Mouse (Mus musculus): ENCODE data around the gene B4galt4. TPM values are rescaled to one million over a fixed set of nuclear protein-coding genes. Genes with fewer than 3 reads are reported as not detected.
"Not testable (repeated sequence)": the region's sequence is repeated elsewhere in the genome, so short reads cannot be mapped to it uniquely, and the experiment has no call there.

The B4galt4 gene
- polyA plus RNA-seq, 1 experiment from 2014 or later: 30.6 TPM

DNA sequence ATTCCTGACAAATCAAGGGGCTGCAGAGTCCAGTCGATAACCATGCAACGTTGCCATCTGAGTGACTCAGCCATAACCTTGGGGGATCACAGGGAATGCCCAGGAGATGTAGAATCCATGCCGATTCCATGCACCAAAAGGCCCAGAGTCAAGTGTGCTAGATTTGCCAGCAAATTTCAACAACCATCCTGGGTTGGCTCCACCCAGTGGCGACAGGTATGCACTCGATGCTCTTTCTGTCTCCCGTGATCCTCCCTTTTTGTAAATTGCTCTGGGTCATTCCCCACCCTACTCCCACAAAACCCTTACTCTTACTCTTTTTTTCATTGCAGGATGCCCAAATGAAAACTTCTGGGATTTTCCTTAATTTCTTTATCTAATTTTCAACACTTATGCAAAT, 34.3 kb downstream of the B4galt4 start:
- no peak overlapping the region for H3K9ac ChIP-seq
- H3K27ac ChIP-seq: no peak overlapping the region
- no peak for ATAC-seq (replicated peaks; ENCODE audit: low FRiP score)
- no peak overlapping the region for H3K4me3 ChIP-seq (replicated peaks)
- H3K36me3 ChIP-seq: no peaks in the 10 kb centered on the region
- peaks cover 21% of the 10 kb centered on the region for H3K4me1 ChIP-seq
- H3K27me3 ChIP-seq: peaks cover 8% of the 10 kb centered on the region
- WGBS: 62% methylated on average over 6 of the region's 6 CpGs
- H3K9me3 ChIP-seq (replicated peaks): no peaks in the 10 kb centered on the region
- H3K4me2 ChIP-seq: no peak overlapping the region

DNA sequence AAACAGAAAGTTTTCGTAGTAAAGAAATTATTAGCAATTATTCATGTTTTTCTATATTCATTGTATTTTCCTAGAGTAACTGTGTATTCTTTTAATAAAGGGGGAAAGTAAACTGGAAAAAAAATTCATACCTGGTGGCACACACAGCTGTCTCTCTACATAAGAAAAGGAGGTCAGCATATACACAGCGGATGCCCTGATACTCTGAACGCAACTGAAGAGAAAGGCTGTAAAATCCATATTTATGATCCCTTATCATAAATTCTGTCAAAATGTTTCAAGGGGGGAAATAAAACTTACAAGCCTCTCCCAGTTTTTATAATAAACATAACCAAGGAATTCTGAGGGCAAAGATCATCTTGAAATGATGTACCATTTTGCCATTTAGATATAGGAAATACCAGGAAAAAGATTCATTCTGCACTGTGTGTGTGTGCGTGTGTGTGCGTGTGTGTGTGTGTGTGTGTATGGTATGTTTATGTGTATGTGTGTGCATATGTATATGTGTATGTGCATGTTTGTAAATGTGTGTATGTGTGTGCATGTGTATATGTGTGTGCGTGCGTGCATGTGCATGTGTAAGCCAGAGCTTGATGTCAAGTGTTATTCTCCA, 39.0 kb downstream of the B4galt4 start:
- H3K4me1 ChIP-seq: no peaks in the 10 kb centered on the region
- no peaks in the 10 kb centered on the region for H3K9me3 ChIP-seq (replicated peaks)
- H3K27me3 ChIP-seq: peaks cover 10% of the 10 kb centered on the region
- no peak overlapping the region for H3K4me2 ChIP-seq
- H3K36me3 ChIP-seq: no peaks in the 10 kb centered on the region
- H3K9ac ChIP-seq: no peak overlapping the region
- H3K27ac ChIP-seq: no peak overlapping the region
- WGBS: 89% methylated on average over 7 of the region's 7 CpGs
- no peak overlapping the region for H3K4me3 ChIP-seq (replicated peaks)
- ATAC-seq (replicated peaks; ENCODE audit: low FRiP score): no peak

DNA sequence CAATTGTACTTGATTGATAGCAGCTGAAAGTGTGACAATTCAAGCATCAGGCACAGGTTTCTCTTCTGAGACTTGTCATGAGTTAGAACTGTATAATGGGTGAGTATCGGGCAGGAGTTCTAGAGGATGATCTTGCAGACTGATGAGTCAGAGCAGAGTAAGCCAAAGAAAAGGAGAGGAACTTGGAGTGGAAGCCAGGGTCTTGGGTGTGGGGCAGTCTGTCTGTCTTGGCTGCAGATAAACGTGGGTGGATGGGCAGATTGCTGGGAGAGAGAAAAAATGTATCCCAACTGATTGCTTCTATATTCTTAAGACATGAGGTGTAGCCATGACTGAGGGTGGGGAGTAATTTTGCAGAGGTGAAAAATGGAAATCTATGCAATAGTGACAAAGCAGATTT, 39.9 kb downstream of the B4galt4 start:
- Histone ChIP-seq H3K36me3 (no peaks in the 10 kb centered on the region), H3K9me3 (replicated peaks) (no peaks in the 10 kb centered on the region), H3K4me3 (replicated peaks) (no peak overlapping the region), H3K4me1 (no peaks in the 10 kb centered on the region), H3K27me3 (peaks cover 10% of the 10 kb centered on the region), H3K4me2 (no peak overlapping the region), H3K9ac (no peak overlapping the region), H3K27ac (no peak overlapping the region)
- ATAC-seq (replicated peaks; ENCODE audit: low FRiP score): no peak
- WGBS: 72% methylated on average over 2 of the region's 2 CpGs

DNA sequence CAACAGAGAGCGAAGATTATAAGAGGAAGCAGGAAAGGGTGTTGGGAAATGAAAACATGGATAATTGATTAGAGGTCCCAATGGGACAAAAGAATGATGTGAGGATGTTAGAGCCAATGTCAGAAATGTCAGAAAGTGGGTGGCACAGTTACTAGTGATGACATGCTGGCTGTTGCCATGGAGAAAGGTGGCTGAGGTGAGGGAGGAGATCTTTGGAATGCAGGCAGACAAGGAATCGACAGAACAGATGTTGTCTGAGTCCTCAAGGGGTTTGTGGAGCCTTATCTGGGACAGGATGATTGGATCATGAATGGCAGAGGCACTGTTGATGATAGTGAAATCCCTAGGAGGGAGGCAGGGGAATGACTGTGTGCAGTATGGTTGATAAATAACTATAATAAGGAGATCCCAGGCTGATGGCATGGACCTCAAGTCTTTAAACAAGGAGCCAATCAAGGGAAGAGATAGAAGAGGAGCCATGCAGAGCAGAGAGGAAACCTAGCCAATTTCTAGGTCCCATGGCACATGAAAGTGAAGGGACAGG, 40.5 kb downstream of the B4galt4 start:
- WGBS: 49% methylated on average over 2 of the region's 2 CpGs
- H3K4me2 ChIP-seq: no peak overlapping the region
- ATAC-seq (replicated peaks; ENCODE audit: low FRiP score): no peak
- no peak overlapping the region for H3K27ac ChIP-seq
- H3K4me3 ChIP-seq (replicated peaks): no peak overlapping the region
- H3K36me3 ChIP-seq: no peaks in the 10 kb centered on the region
- no peaks in the 10 kb centered on the region for H3K9me3 ChIP-seq (replicated peaks)
- no peak overlapping the region for H3K9ac ChIP-seq
- H3K4me1 ChIP-seq: no peaks in the 10 kb centered on the region
- H3K27me3 ChIP-seq: peaks cover 10% of the 10 kb centered on the region

DNA sequence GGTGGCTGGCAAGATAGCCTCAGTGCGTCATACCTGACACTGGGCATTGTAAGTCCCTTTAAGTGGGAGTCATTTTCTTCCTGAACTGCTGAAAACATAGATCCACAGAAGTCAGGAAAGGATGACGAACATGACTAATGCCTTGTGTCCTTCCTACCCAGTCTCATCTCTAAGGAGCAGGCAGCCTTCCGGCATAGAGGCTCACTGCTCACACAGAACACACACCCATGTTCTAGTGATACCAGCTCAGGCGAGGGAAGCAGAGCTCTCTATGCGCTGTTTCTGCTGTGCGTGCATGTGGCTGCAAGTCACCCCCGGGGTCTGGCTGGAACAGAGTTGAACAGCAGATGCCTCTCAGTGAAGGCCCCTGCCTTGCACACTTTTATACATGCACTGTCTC, 43.2 kb downstream of the B4galt4 start:
- no peak overlapping the region for H3K4me3 ChIP-seq (replicated peaks)
- 83% methylated on average over 7 of the region's 7 CpGs for WGBS
- no peak overlapping the region for H3K27ac ChIP-seq
- ATAC-seq (replicated peaks; ENCODE audit: low FRiP score): no peak
- no peaks in the 10 kb centered on the region for H3K4me1 ChIP-seq
- peaks cover 4% of the 10 kb centered on the region; the same call in 1 of the 2 replicates for H3K27me3 ChIP-seq
- no peak overlapping the region for H3K9ac ChIP-seq
- H3K4me2 ChIP-seq: no peak overlapping the region
- H3K9me3 ChIP-seq (replicated peaks): no peaks in the 10 kb centered on the region
- H3K36me3 ChIP-seq: no peaks in the 10 kb centered on the region

DNA sequence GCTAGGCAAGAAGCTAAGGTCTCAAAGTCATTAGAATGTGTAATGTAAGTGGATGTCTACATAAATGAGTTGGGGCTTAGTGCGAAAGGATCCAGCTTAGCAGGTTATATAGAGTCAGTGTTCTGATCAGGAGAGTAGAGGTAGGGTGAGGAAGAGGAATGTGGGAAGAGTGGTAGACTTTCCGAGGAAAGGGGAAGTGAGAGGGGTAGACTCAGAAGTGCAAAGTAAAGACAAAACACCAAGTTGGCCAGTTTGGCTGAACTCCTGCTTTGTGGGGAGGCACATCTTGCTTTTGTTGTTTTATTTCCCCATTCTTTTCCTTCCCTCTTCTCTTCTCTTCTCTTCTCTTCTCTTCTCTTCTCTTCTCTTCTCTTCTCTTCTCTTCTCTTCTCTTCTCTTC, 47.0 kb downstream of the B4galt4 start:
- Histone ChIP-seq H3K27me3 (0 out of 2 replicates have a peak, but pooled peaks cover 1% of the 10 kb centered on the region), H3K9ac (no peak overlapping the region)

DNA sequence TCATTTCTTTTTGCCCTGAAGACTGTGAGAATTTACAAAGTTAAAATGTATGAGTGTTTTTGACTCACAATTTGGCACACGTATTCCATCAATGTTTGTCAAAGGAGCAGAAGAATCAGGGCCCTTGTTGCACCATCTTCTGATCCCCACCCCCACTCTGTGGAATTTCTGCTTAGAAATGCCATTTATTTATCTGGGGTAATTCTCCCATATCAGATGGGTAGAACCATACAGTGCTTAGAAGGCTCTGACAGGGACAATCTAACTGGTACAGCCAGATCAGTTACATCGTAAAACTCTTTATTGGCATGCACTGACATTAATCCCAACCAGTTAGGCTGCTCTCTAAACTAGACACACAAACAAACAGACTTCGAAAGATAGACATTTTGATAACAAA, 47.9 kb downstream of the B4galt4 start:
- Histone ChIP-seq H3K4me1 (0 out of 2 replicates have a peak, but pooled peaks cover 5% of the 10 kb centered on the region), H3K36me3 (no peaks in the 10 kb centered on the region), H3K4me3 (replicated peaks) (no peak overlapping the region), H3K27ac (no peak overlapping the region), H3K9me3 (replicated peaks) (no peaks in the 10 kb centered on the region), H3K27me3 (no peaks in the 10 kb centered on the region), H3K9ac (no peak overlapping the region), H3K4me2 (no peak overlapping the region)
- ATAC-seq (replicated peaks; ENCODE audit: low FRiP score): no peak
- 72% methylated on average over 3 of the region's 3 CpGs for WGBS

More for the DNA sequence above, 47.0 kb downstream of the B4galt4 start:
- Histone ChIP-seq H3K4me3 (replicated peaks) (no peak overlapping the region), H3K4me1 (0 out of 2 replicates have a peak, but pooled peaks cover 5% of the 10 kb centered on the region), H3K9me3 (replicated peaks) (no peaks in the 10 kb centered on the region), H3K4me2 (no peak overlapping the region), H3K36me3 (no peaks in the 10 kb centered on the region), H3K27ac (no peak overlapping the region)
- 71% methylated on average over 2 of the region's 2 CpGs for WGBS
- no peak for ATAC-seq (replicated peaks; ENCODE audit: low FRiP score)

DNA sequence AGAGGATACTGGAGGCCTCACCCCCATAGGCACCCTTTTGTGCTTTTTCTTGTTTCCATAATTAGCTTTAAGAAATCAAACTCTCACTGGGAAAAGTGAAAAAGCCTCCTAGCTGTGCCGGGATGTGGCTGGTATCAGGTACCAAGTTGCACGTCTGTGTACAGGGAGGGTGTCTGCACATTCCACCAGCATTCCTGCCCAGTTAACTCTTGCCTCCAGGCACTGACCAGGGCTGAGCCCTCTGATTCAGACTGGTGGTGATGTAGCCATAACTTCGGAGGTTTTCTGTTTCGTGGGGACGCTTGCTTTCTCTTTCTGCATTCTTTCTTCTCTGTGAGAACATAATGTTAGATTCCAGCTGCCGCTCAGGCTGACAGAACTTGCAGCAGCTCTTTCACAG, 51.1 kb downstream of the B4galt4 start:
- H3K9ac ChIP-seq: no peak overlapping the region
- H3K9me3 ChIP-seq (replicated peaks): no peaks in the 10 kb centered on the region
- ATAC-seq (replicated peaks; ENCODE audit: low FRiP score): 0 out of 2 replicates have a peak, but pooled peaks have one; percentile 69
- no peak overlapping the region for H3K4me2 ChIP-seq
- H3K4me3 ChIP-seq (replicated peaks): no peak overlapping the region
- WGBS: 50% methylated on average over 6 of the region's 6 CpGs
- 0 out of 2 replicates have a peak, but pooled peaks cover 5% of the 10 kb centered on the region for H3K4me1 ChIP-seq
- H3K36me3 ChIP-seq: no peaks in the 10 kb centered on the region
- H3K27ac ChIP-seq: no peak overlapping the region
- no peaks in the 10 kb centered on the region for H3K27me3 ChIP-seq

DNA sequence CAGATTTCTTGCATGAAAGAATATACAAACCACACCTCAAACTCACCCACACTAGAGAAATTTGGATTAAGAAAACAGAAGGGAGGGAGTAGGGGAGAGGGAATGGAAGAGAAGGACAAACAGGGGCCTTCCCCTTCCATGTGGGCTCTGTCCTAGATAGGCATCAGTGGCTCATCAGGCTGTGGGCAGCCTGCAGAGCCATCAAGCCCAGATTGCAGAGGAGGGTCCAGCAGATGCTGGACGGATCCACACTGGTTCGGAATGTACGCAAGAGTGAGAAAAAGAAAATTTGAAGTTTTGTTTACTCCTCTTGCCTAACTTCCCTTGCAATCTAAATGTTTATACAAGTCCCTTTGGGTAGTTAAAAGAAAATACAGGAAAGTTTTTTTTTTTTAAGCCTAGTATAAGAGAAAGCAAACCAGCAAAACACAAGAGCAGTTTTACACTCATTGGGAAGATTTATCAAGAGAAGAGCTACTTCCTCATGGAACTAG, 56.9 kb downstream of the B4galt4 start:
- ATAC-seq (replicated peaks; ENCODE audit: low FRiP score): no peak
- Histone ChIP-seq H3K4me1 (no peaks in the 10 kb centered on the region), H3K4me2 (no peak overlapping the region), H3K27me3 (0 out of 2 replicates have a peak, but pooled peaks cover 2% of the 10 kb centered on the region), H3K36me3 (no peaks in the 10 kb centered on the region), H3K27ac (no peak overlapping the region), H3K4me3 (replicated peaks) (no peak overlapping the region), H3K9me3 (replicated peaks) (no peaks in the 10 kb centered on the region), H3K9ac (no peak overlapping the region)
- 71% methylated on average over 3 of the region's 3 CpGs for WGBS

DNA sequence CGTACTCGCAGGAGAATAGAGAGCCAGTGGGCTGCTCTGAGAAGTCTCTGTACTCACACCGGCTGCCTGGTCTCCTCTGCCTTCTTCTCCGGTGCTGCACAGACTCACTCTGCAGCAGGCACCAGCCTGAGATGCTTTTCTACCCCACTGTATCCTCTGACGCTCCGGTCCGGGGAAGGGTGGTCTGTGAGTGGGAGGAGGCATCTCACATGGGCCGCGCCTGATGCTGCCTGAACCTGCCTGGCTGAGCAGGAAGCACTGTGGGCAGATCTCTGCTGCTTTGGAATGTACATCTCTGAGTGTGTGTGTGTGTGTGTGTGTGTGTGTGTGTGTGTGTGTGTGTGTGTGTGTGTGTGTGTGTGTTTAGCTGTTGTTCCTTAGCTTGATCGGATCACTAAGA, 58.0 kb downstream of the B4galt4 start, which contains the start of gene Upk1b:
Upk1b (minus strand) TSS at position 238 of the 400 bp plus-strand sequence.
- H3K4me1 ChIP-seq: no peaks in the 10 kb centered on the region
- H3K36me3 ChIP-seq: no peaks in the 10 kb centered on the region
- ATAC-seq (replicated peaks; ENCODE audit: low FRiP score): peak; percentile 73
- no peak within 1 kb of the TSS for H3K4me3 ChIP-seq (replicated peaks)
- H3K9me3 ChIP-seq (replicated peaks): no peaks in the 10 kb centered on the region
- H3K4me2 ChIP-seq: peak within 1 kb of the TSS; percentile 25; the same call in 1 of the 2 replicates
- H3K27ac ChIP-seq: no peak within 1 kb of the TSS
- H3K9ac ChIP-seq: no peak within 1 kb of the TSS
- H3K27me3 ChIP-seq: 0 out of 2 replicates have a peak, but pooled peaks cover 2% of the 10 kb centered on the region
- WGBS: 30% methylated on average over 10 of the region's 10 CpGs

DNA sequence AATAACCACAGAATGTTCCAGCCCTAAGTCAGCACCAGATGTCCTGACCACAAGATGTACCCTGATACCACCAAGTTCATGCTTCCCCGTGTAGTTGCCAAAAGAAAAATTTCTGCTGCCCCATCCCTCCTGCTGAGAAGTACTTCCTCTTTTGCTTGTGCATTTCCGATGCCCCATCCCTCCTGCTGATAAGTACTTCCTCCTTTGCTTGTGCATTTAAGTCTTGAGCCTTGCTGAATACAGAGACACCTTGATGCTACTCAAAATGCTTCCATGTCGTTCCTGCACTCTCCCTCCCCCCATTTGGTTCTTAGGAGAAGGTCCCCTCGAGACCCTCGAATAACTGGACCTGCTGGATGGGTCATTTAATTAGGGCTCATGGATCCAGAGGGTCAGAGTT, 65.7 kb downstream of the B4galt4 start:
- H3K4me2 ChIP-seq; H3K4me3 ChIP-seq (replicated peaks); ATAC-seq (replicated peaks; ENCODE audit: low FRiP score); H3K27me3 ChIP-seq; H3K27ac ChIP-seq; H3K9me3 ChIP-seq (replicated peaks); H3K36me3 ChIP-seq; H3K4me1 ChIP-seq; H3K9ac ChIP-seq: not testable (repeated sequence)
- 93% methylated on average over 5 of the region's 5 CpGs for WGBS

DNA sequence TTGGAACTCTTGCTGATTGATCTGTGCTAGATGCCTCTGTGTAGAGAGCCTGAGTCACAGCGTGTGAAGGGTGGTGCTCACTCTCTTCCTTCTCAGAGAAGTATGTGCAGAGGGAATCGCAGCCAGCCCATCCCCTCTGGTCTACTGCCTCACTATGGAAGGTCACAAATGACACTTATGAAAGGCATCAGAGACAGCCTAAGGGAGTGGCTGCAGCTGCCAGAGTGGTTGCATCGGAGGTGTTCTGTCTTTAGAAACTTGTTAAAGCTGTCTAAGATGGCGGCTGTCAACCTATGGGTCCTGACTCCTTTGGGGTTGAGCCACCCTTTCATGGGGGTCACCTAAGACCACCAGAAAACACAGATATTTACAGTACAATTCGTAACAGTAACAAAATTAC, 68.1 kb downstream of the B4galt4 start:
- ATAC-seq (replicated peaks; ENCODE audit: low FRiP score): no peak
- Histone ChIP-seq H3K9me3 (replicated peaks) (no peaks in the 10 kb centered on the region), H3K36me3 (no peaks in the 10 kb centered on the region), H3K9ac (no peak overlapping the region), H3K4me1 (no peaks in the 10 kb centered on the region), H3K27me3 (no peaks in the 10 kb centered on the region), H3K4me3 (replicated peaks) (no peak overlapping the region), H3K27ac (no peak overlapping the region), H3K4me2 (no peak overlapping the region)
- 83% methylated on average over 5 of the region's 5 CpGs for WGBS

All from kidney, embryonic 15.5 days (tissue).